Mouse (Mus musculus): ENCODE data around the gene C5ar2. TPM values are rescaled to one million over a fixed set of nuclear protein-coding genes. Genes with fewer than 3 reads are reported as not detected.
A peak's percentile ranks its signal among the peaks of the same experiment; 100 is the strongest.

Gene C5ar2
- polyA plus RNA-seq, 1 experiment from 2014 or later, result not detected

DNA sequence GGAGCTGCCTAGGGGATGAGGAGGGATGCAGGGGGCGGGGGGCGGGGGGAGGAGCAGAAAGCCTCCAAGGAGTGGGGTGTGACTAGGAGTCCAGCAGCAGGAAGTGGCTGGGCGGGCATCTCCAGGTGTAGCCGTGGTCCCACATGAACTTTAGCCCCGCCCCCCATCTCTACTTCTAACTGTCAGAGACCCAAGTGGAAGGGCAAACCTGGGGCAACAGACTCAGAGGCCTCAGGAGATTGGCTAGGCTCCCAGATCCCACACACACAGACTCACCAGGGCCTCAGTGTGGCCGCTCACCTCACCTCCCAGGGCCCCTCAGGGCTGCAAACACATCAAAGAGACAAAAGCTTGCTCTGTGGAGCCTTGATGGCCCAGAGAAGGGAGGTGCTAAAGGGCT is 47.3 kb downstream of the C5ar2 start:
- Histone ChIP-seq H3K36me3 (replicated peaks; ENCODE audit: control insufficient read depth, insufficient read depth) (peaks cover 49% of the 10 kb centered on the region), H3K4me2 (replicated peaks) (no peak overlapping the region), H3K27me3 (ENCODE audit: control insufficient read depth, insufficient read depth, low read length) (no peaks in the 10 kb centered on the region), H3K27ac (no peak overlapping the region), H3K9ac (no peak overlapping the region), H3K4me1 (replicated peaks; ENCODE audit: control insufficient read depth, insufficient read depth, low read length) (no peaks in the 10 kb centered on the region), H3K9me3 (ENCODE audit: control insufficient read depth, low read length) (no peaks in the 10 kb centered on the region), H3K4me3 (replicated peaks; ENCODE audit: low read length) (no peak overlapping the region)
- ATAC-seq (ENCODE audit: low FRiP score), result no peak
- WGBS, result 73% methylated on average over 3 of the region's 6 CpGs
- no peak for DNase-seq (ENCODE audit: low spot score)

DNA sequence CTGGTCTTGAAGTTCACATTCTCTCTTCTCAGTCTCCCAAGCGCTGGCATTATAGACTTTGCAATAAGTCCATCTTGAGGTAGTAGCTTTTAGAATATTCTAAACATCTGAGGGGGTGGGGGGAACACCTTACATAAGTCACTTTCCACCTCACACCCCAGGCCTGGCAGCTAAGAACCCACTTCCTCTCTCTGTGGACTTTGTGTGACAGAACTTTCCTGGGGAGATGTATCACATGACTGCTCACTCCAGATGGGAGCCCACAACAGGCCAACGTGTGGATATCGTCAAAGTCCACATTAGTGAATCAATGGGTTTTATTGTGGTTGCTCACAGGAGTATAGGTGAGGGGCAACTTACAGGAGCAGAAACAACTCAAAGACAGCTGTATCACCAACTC is 50.3 kb downstream of the C5ar2 start:
- ATAC-seq (ENCODE audit: low FRiP score), result no peak
- H3K4me2 ChIP-seq (replicated peaks), result no peak overlapping the region
- WGBS, result 60% methylated on average over 3 of the region's 3 CpGs

DNA sequence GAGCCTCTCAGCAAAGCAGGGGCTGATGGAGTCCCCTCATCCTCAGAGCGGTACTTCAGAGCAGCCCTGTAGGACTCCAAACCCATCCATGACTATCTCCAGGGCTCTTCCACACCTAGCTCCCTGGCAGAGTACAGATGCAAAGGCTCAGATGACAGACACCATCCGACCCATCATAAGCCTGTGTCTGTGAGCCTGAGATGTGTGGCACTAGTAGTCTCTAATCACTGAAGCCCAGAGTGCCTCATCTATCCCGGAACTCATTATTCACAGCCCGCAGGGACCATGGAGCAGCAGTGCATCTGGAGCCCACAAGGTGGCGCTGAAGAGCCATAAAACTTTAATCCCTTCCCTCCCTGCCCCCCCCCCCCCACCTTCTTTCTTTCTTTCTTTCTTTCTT is 51.6 kb downstream of the C5ar2 start:
- ATAC-seq (ENCODE audit: low FRiP score), result peak; percentile 38; the same call in 1 of the 2 replicates

More for the DNA sequence above, 50.3 kb downstream of the C5ar2 start:
- H3K9ac ChIP-seq, result no peak overlapping the region
- no peak for DNase-seq (ENCODE audit: low spot score)
- H3K27ac ChIP-seq, result no peak overlapping the region
- H3K4me3 ChIP-seq (replicated peaks; ENCODE audit: low read length), result no peak overlapping the region
- peaks cover 22% of the 10 kb centered on the region for H3K36me3 ChIP-seq (replicated peaks; ENCODE audit: control insufficient read depth, insufficient read depth)
- H3K27me3 ChIP-seq (ENCODE audit: control insufficient read depth, insufficient read depth, low read length), result no peaks in the 10 kb centered on the region
- H3K9me3 ChIP-seq (ENCODE audit: control insufficient read depth, low read length), result no peaks in the 10 kb centered on the region
- H3K4me1 ChIP-seq (replicated peaks; ENCODE audit: control insufficient read depth, insufficient read depth, low read length), result no peaks in the 10 kb centered on the region

DNA sequence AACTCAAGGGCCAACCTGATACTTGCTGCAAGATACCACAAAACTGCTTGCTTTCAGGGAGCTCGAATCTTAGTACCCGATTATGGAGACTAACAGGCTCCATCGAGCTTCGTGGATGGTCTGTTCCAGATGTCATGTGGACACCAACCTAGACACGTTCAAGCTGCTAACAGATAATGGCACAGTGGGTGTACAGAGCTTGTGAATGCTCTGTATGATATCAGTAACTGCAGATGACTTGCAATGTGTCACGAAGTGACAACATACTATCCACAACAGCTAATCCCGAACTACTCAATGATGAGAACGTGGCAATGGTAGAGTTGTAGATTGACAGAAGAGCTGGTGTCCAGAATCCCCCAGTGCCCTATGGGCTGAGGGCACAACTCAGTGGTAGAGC is 56.5 kb downstream of the C5ar2 start:
- no peaks in the 10 kb centered on the region for H3K4me1 ChIP-seq (replicated peaks; ENCODE audit: control insufficient read depth, insufficient read depth, low read length)
- ATAC-seq (ENCODE audit: low FRiP score) (no peak), DNase-seq (ENCODE audit: low spot score) (no peak)
- no peaks in the 10 kb centered on the region for H3K9me3 ChIP-seq (ENCODE audit: control insufficient read depth, low read length)
- no peak overlapping the region for H3K9ac ChIP-seq
- peaks cover 38% of the 10 kb centered on the region for H3K36me3 ChIP-seq (replicated peaks; ENCODE audit: control insufficient read depth, insufficient read depth)
- H3K4me2 ChIP-seq (replicated peaks), result no peak overlapping the region
- no peak overlapping the region for H3K27ac ChIP-seq
- no peaks in the 10 kb centered on the region for H3K27me3 ChIP-seq (ENCODE audit: control insufficient read depth, insufficient read depth, low read length)
- WGBS, result 81% methylated on average over 8 of the region's 8 CpGs
- H3K4me3 ChIP-seq (replicated peaks; ENCODE audit: low read length), result no peak overlapping the region

More for the DNA sequence above, 51.6 kb downstream of the C5ar2 start:
- H3K9ac ChIP-seq, result no peak overlapping the region
- H3K4me2 ChIP-seq (replicated peaks), result no peak overlapping the region
- 22% methylated on average over 5 of the region's 5 CpGs for WGBS
- no peak overlapping the region for H3K27ac ChIP-seq
- no peaks in the 10 kb centered on the region for H3K27me3 ChIP-seq (ENCODE audit: control insufficient read depth, insufficient read depth, low read length)
- peaks cover 8% of the 10 kb centered on the region for H3K36me3 ChIP-seq (replicated peaks; ENCODE audit: control insufficient read depth, insufficient read depth)
- no peaks in the 10 kb centered on the region for H3K9me3 ChIP-seq (ENCODE audit: control insufficient read depth, low read length)
- no peaks in the 10 kb centered on the region for H3K4me1 ChIP-seq (replicated peaks; ENCODE audit: control insufficient read depth, insufficient read depth, low read length)
- no peak overlapping the region for H3K4me3 ChIP-seq (replicated peaks; ENCODE audit: low read length)
- DNase-seq (ENCODE audit: low spot score), result peak; percentile 89

Other genes starting within 250 kb of the C5ar2 start
- gene Bicra, start 196.2 kb downstream of the C5ar2 start, polyA plus RNA-seq (2014; fragmentation: Nextera tagmentation; extraction: Ambion mirVana), result 7.9 and 8.8 TPM in 2 replicates
- 0.16 TPM in 2 replicates for gene Zfp541, start 182.3 kb downstream of the C5ar2 start, polyA plus RNA-seq (2014; fragmentation: Nextera tagmentation; extraction: Ambion mirVana)
- 202 and 214 TPM in 2 replicates for gene Napa, start 145.7 kb downstream of the C5ar2 start, polyA plus RNA-seq (2014; fragmentation: Nextera tagmentation; extraction: Ambion mirVana)
- 34.8 and 37.1 TPM in 2 replicates for gene Kptn, start 124.3 kb downstream of the C5ar2 start, polyA plus RNA-seq (2014; fragmentation: Nextera tagmentation; extraction: Ambion mirVana)
- 0.95 and 1.4 TPM in 2 replicates for gene Slc8a2, start 114.3 kb downstream of the C5ar2 start, polyA plus RNA-seq (2014; fragmentation: Nextera tagmentation; extraction: Ambion mirVana)
- 98.4 and 121 TPM in 2 replicates for gene Meis3, start 69.1 kb downstream of the C5ar2 start, polyA plus RNA-seq (2014; fragmentation: Nextera tagmentation; extraction: Ambion mirVana)
- gene Dhx34, start 22.1 kb downstream of the C5ar2 start, polyA plus RNA-seq (2014; fragmentation: Nextera tagmentation; extraction: Ambion mirVana), result 7.8 and 9.9 TPM in 2 replicates
- gene C5ar1, start 15.4 kb upstream of the C5ar2 start, polyA plus RNA-seq (2014; fragmentation: Nextera tagmentation; extraction: Ambion mirVana), result 2.1 and 2.8 TPM in 2 replicates
- 51.3 and 51.6 TPM in 2 replicates for gene Inafm1, start 29.5 kb upstream of the C5ar2 start, polyA plus RNA-seq (2014; fragmentation: Nextera tagmentation; extraction: Ambion mirVana)
- gene Ccdc9, start 42.6 kb upstream of the C5ar2 start, polyA plus RNA-seq (2014; fragmentation: Nextera tagmentation; extraction: Ambion mirVana), result 17.0 TPM in 2 replicates
- gene Bbc3, start 64.2 kb upstream of the C5ar2 start, polyA plus RNA-seq (2014; fragmentation: Nextera tagmentation; extraction: Ambion mirVana), result 20.3 and 21.0 TPM in 2 replicates
- 224 and 245 TPM in 2 replicates for gene Sae1, start 143.7 kb upstream of the C5ar2 start, polyA plus RNA-seq (2014; fragmentation: Nextera tagmentation; extraction: Ambion mirVana)
- gene Zc3h4, start 156.8 kb upstream of the C5ar2 start, polyA plus RNA-seq (2014; fragmentation: Nextera tagmentation; extraction: Ambion mirVana), result 14.4 and 17.0 TPM in 2 replicates
- 64.3 and 75.4 TPM in 2 replicates for gene Tmem160, start 208.6 kb upstream of the C5ar2 start, polyA plus RNA-seq (2014; fragmentation: Nextera tagmentation; extraction: Ambion mirVana)
- 2.2 and 4.4 TPM in 2 replicates for gene Npas1, start 233.6 kb upstream of the C5ar2 start, polyA plus RNA-seq (2014; fragmentation: Nextera tagmentation; extraction: Ambion mirVana)

Measured in hindbrain, embryonic 14.5 days (tissue).